Mouse (Mus musculus) left cerebral cortex, postnatal 4 days (tissue): Measurements from ENCODE around the gene Ino80e. TPM values are rescaled to one million over a fixed set of nuclear protein-coding genes. Genes with fewer than 3 reads are reported as not detected.
A peak's percentile ranks its signal among the peaks of the same experiment; 100 is the strongest.
"Not testable (repeated sequence)": the region's sequence is repeated elsewhere in the genome, so short reads cannot be mapped to it uniquely, and the experiment has no call there.

Experiments used
- DNase-seq: peaks from one replicate; pipeline ENCODE4 v3.0.0-alpha.2; 2022
- intact Hi-C: fragments of 180-260 bp; cut with DNase I; formaldehyde crosslinking; loops from one replicate; pipeline ENCODE4 v1.15.1; 2025
- total RNA-seq, 2 experiments: library from RNA; stranded (reverse); gene quantifications; 2 replicates each; pipeline ENCODE4 v1.2.3; 2021

Ino80e gene
- 10 to 100 TPM; 61.7 to 65.2 TPM for total RNA-seq

DNA sequence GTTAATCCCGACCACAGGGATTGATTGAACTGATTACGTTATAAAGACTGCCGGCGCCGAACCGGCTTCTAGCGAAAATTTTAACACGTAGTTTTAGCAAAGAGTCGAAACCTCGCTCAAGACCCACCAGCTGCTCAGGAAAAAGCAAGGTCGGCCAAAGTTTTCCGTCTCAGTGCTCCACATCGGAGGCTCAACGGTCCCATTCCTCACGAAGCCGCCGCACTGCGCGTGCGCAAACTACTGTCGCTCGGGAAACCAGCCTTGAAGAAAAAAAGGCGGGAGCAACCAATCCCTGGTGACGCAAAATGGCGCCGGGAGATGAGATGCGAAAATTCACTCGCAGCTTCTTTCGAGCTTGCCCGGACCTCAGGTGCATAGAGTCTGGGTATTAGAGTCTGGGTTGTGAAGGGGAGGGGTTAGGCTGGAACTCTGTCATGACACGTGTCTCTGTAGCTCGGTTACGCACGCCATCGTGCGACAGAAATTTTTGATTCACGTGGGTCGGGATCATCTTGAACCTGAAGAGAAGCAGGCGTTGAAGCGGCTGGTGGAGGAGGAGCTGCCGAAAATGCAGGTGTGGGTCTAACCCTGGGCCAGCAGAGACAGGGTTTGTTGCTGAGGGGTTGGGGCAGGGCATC, at the start of gene Ino80e:
Gene Ino80e, minus strand, starts transcription at position 231 of the 638 bp plus-strand sequence.
- intact Hi-C loops: no loop called here

DNA sequence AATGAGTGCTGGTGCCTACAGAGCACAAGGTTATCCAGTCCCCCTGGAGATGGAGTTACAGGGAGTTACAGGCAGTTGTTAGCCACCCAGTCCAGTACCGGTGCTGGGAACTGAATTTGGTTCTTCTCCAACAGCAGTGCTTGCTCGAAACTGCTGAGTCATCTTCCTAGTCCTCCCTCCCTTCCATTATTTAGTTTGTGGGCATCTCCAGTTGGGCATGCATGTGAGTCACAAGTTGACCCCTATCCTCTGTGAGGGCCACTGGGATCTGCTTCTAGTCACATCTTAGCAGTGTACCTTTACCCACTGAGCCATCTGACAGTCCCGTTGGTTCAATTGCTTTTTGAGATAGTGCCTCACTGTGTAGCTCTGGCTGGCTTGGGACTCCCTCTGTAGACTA, 43.4 kb upstream of the Ino80e start:
- DNase-seq: no peak
- intact Hi-C loops: no loop called here

More for the DNA sequence above, at the start of gene Ino80e:
- DNase-seq: peak; percentile 98

DNA sequence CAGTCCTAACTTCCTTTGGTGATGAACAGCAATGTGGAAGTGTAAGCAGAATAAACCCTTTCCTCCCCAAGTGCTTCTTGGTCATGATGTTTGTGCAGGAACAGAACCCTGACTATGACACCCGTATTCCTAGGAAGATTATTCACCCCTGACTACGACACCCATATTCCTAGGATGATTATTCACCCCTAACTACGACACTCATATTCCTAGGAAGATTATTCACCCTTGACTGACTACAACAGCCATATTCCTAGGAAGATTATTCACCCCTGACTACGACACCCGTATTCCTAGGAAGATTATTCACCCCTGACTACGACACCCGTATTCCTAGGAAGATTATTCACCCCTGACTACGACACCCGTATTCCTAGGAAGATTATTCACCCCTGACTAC, 37.6 kb upstream of the Ino80e start:
- intact Hi-C loops, DNase-seq: not testable (repeated sequence)

DNA sequence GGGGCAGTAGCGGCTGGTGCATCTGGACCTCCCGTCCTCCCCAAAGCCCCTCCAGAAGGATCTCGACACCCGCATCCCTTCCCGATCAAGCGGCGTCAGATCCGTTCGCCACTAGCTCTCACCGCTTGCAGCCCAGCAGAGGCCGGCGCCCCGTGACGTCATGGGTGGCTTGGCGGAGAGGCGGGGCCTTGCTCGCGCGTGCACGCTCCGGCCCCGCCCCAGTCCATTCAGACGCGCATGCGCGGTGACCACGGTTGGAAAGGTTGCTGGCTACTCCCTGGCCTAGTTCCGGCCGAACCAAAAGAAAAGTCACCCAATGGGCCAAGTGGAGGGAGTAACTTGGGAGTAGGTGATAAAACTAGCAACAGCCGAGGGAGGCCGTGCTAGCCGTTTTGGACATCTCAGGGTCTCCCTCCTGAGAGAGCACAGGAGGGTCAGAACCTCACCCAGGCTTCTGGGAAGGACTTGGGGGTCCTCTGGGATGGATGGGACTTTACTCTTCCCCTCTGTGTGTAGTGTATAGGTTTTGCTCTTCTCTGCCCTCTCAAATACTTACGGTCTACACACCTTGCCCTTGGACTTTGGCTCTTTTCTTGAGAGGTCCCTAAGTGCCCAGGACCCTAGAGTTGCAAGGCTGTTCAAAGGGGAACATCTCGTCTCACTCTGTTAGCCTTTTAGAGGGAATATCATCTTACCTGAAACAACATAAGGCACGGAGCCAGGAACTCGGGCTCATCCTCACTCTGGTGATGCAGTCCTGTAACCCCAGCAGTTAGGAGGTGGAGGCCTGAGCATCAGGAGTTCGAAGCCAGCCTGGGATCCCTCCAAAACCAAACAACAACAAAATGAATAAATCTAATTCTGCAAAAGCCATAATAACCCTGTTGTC, 36.2 kb upstream of the Ino80e start:
- peak; percentile 99 for DNase-seq
- intact Hi-C loops: no loop called here

DNA sequence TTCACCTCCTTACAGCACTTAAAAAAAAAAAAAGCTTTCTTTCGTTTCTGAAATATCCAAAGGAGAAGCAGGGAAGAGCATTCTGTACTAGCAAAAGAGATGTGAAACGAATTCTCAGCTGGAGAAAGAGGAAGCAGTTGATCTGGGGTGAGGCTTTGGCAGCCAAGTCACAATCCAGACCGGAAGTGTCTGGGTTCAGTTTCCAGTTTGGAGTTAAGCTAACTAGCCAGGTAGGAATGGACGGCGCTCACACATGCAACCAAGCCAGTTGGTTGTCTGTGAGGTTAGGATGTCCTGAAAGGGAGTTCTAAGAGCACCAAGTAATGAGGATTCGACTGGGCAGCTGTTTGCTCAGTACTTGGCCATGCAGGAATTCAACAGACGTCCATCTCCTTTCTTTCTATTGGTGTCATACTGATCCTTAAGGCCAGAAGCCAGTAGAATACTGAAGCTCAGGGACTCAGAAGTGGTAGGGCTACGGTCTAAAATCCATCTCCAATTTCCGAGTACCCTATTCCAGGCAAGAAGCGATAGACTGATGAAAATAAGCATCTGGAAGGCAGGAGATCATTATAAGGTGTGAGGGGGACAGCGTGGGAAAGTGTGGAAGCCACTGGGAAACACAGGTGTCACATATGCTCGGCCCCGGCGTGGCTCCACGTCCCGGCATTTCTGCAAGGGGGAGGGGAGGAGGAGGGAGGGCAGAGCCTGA, 35.4 kb upstream of the Ino80e start:
- DNase-seq: no peak
- intact Hi-C loops: no loop called here

DNA sequence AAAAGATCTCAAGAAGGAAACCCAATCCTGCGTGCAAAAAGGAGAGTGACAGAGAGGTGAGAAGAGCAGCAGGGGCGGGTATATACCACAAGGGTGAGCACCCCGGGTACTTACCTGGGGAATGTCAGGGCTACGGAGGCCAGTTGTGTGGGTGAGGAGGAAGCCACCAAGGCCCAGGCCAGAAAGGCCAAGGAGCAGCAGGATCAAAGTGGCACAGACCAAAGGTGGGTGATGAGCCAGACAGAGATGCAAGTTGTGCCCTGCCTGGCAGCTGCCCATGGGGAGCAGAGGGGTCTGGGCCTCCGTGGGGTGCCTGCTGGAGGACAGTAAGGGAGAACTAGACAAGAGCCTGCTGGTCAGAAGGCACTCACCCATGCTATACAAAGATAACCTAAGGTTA, 34.7 kb upstream of the Ino80e start:
- intact Hi-C loops: no loop called here
- DNase-seq: no peak

DNA sequence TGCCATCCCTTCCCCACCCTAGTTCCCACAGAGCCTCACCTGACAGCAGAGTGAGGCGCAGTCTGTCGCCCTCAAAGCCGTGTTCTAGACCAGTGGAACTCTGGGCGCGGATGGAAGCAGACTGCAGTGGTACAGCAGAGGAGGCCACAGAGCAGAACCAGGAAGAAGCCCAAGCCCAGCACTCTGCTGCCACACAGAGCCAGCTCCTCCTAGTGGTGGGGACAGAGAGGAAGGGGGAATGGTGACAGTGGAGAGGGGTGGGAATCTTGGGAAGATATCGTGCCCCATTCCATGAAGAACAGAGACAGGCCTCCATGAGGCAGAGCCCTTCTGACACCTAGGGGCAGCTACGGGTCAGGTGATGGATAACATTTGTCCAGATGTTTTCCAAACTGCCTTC, 26.7 kb upstream of the Ino80e start:
- no peak for DNase-seq
- intact Hi-C loops: no loop called here

DNA sequence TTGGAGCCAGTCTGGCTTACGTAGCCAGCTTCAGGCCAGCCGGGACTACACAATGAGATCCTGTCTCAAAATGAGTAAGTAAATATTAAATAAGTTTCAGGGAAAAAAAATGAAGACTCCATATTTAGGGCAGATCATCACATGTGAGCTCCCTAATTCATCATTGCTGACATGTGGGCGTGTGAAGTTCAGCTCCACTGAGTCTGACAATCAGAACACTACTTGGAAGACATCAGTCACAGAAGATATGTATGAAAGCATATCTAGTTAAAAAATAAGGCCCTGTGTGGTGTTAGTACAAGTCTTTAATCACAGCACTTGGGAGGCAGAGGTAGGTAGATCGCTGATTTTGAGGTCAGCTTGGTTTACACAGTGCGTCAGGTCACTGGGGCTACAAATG, 25.1 kb upstream of the Ino80e start:
- intact Hi-C loops: no loop called here
- no peak for DNase-seq

DNA sequence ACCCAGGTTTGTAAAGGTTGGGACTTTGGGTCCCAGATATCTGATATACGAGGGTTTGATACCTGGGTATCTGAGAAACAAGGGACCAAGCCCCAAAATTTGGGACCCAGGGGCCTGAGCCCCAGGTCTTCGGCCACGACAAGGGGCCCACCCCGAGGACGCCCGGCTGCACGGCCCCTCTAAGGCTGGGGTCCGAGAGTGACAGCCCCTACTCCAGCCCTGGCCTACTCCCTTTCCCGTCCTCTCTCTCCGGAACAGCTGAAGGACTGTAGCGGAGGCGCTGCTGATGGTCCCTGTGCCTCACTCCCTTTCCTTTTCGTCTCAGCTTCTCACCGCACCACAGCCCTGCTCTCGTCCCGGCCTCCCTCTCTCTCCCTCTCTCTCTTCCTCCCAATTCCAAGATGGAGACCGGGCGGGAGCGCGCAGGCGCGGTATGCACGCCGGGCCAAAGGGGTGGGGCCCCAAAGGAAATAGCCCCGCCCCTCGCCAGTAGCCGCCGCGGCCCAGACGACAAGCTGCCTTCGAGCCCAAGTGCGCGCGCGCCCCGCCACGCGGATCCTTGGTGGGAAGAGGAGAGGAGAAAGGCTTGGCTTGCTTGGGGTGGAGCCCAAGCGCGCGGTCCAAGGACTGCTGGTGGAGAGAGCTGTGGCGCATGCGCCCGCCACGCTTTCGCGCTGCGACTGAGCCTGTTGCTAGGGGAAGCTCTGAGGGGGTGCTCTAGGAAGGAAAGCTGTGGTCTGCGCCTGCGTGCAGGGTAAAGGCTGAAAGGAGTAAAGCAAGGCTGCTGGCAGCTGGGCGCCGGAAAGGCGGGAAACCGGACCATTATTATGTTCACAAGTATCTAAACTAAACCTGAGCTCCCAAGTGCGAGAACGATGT, 22.3 kb upstream of the Ino80e start, which contains the start of gene Taok2:
Gene Taok2, minus strand, starts transcription at position 418 of the 879 bp plus-strand sequence.
- peak; percentile 99 for DNase-seq
- intact Hi-C loops: no loop called here

DNA sequence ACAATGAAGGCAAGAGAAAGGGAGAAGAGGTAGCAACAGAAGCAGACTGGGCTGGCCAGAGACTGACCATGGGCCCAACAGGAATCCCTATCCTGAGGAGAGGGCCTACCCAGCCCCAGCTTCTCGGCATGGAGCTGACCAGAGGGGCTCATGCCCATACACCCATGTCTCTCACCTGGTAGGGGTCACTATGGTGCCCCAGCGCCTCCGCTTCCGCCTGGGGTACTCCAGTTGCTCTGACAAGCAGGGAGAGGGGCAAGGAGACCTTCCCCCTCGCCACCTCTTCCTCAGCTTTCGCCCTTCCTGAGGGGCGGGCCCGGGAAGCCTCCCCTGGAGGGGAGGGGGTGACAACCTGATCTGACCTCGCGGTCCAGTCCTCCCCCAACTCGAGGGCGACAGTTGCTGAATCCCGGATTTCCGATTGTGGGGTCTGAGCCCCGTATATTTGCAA, 21.6 kb upstream of the Ino80e start:
- no peak for DNase-seq
- intact Hi-C loops: no loop called here

DNA sequence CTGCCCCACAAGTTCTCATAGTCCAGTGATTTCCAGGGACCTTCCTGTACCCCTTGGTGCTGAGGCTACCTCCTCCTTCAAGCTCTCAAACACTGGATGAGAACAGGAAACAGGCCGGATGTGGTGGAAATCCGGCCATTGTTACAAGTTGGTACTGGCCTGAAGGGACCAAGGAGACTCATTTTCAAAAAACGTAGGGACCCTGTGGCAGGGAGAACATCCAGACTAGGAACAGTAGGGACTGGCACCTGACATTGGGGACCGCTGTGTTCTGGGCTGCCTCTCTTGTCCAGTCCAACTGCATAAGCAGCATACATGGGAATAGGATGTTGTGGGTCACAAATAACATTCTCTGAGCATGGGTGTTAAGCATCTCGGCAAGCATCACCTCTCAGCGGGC, 18.9 kb upstream of the Ino80e start:
- DNase-seq: no peak
- intact Hi-C loops: no loop called here

DNA sequence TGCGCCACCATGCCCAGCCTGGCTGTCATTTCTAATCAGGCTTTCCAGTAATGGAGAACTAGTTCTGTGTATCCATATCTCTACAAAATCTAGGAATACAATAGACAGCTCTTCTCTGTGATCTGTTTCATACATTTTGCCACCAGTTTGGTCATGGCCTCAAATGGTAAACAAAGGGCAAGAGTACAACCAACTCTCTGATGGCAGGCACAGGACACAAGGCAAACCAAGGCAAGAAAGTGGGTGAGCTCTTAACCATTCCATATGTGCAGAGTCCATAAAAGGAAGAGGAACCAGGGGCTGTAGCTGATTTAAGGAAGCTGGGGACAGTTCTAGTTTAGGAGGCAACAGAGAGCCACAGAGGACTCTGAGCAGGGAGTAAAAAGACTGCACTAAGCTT, 15.1 kb upstream of the Ino80e start:
- no peak for DNase-seq
- intact Hi-C loops: no loop called here

DNA sequence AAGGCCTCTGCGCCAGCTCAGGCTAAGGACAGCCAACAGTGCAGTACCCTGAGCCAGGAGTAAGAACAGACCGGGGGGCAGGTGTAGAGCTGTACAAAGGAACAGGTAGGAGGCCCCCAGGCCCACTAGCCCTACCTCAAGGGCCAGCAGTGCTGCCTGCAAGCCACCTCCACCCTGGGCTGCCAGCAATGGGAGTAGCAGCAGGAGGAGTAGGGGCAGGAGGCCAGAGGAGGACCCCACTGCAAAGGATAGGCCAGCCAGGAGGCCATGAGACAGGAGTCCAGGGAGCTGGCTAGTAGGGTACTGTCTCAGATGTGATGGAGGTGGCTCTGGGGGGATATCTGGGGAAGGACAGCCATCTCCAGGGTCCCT, 8.3 kb upstream of the Ino80e start:
- DNase-seq: no peak

DNA sequence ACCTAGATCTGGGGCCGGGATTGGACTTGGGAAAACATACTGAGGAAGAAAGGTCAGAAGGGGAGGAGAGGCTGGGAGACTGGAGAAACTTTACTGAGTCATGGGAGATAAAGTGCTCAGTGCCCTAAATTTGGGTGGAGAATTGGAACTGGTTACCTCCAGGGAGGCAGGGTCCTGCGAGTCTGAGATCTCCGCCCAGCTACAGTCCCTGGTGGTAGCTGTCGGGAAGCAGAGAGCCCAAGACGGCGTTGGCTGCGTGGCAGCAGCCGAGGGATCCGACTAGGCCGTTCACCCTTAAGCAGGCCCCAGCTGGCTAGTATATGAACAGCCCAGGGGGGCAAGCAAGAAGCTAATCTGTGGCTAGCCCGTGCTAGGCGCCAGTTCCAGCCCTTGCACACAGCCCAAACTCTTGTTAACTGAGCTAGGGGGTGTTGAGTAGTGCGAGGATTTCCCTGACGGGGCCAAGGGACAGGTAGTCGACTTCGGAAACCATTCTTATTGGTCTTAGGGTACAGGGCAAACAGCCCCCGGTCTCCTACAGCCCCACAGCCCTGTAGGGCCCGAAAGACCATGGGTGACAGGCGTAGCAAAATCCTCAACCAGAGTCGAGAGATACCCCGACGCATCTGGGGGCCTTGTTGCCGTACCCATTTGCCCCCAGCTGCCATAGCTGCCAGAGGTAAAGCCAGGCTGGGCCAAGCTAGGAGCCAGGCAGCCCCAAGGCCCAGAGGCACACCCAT, 7.8 kb upstream of the Ino80e start:
- intact Hi-C loops: no loop called here
- DNase-seq: no peak

More for the DNA sequence above, 8.3 kb upstream of the Ino80e start:
- intact Hi-C loops: no loop called here

DNA sequence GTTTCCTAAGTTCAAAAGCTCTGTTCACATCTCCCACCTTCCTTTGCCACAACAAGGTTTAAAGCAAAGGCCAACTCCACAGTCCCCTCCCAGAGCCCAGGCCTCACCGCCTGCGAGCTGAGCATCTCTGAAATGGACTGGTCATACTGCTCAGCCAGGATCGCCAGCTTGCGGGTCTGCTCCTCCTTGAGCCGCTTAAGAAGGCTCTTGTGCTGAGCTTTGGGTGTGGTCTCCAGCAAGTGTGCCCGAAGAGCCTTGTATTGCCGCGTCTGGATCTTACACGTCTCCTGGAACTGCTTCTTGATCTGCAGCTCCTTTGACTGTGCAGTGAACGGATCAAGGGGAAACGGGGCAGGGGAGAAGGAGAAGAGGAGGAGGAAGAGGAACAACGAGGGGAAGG, 5.8 kb upstream of the Ino80e start:
- intact Hi-C loops: no loop called here
- DNase-seq: no peak

DNA sequence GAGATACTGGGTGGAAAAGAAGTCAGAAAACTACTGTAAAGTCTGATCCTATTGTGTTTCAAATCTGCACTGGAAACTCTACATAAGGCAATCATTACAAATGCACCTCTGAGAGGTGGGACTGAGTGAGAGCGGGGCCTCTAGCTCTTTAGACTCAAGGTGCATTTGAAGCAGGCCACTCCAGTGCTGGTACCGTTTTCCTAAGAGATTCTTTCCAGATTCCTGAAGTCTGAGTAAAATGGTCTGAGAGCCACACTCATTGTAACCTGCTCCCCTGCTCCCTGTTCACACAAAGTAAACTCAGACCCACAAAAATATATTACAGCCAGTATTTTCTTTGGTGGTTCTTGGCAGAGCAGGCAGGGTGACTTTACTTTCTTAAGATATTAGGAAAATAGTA, 5.4 kb upstream of the Ino80e start:
- DNase-seq: no peak
- intact Hi-C loops: no loop called here

DNA sequence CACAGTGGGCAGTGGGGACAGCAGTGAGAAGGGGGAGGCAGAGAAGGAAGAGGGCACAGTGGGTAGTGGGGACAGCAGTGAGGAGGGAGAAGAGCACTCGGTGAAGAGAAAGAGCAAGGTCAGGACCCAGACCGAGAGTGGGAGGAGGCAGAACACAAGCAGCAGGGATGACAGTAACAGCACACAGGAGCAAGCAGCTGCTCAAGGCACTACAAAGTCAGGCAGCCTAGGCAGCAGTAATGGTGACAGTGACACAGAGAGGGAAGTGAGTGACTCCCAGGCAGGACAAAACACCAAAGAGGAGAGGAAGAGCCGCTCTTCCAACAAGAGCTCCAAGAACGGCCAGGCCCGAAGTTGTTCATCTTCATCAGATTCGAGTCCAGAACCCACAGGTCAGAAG, 1.6 kb upstream of the Ino80e start:
- DNase-seq: no peak
- intact Hi-C loops: no loop called here

DNA sequence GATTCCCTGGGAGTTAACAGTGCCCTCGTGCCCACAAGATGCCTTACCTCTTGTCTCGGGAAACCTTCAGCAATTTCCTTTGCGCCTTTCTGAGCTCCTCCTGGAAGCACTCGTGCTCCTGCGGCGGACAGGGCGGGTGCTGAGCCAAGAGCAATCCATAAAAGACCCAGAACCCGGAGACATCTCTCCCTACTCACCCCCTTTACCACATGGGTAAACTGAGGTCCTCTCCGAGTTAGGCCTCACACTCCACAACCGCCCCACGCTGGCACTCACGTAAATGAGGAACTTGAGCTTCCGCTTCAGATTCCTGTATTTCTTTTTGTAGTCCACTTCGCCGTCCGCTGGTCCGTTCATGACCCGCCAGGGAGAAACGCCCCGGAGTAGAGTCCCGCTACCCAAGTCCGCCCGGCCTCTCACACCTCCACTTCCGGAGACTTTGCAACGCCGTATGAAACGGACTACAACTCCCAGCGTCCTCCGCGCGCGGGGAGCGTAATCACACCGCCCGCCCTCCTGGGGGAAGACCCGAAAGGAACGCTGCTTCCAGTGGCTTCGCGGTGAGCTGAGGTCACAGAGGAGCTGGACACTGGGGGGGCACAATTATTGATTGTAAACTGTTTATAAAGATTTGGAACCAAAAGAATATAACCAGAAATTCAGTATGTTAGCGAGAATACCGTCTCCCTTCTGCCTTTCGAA, 597 bp downstream of the Ino80e start, which contains the start of gene Hirip3:
Gene Hirip3, plus strand, starts transcription at position 544 of the 702 bp plus-strand sequence.
- intact Hi-C loops: no loop called here
- DNase-seq: peak; percentile 96

DNA sequence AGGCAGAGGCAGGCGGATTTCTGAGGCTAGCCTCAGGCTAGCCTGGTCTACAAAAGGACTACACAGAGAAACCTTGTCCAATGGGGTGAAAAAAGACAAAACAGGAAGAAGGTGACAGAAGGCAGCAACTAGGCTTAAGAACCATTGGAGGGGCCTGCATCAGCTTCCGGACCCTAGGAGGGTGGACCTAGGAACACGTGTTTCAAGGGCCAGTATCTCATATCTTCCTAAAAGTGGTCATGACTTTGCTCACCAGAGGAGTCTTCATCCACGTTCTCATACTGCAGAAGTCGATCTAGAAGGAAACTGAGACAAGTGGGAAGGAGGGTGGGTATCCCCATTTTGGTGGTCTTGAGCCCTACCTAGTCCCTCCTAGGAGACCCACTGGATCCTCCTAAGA, 1.2 kb downstream of the Ino80e start:
- intact Hi-C loops: no loop called here
- no peak for DNase-seq
